Mouse (Mus musculus): ENCODE results near the gene Camk1.

DNA sequence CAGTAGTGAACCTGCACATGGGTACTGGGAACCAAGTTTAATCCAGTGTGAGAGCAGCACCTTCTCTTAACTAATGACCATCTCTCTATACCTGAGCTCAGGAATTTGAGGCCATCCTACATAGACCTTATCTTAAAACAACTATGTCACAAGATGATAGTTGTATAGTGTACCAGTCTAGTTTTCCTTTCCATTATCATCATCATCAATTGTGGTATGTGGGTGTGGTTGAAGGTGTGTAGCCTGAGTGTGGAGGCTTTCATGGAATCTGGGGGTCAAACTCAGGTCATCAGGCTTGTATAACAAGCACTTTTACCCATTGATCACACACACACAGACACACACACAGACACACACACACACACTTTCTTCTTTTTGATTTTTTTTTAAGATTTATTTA lies 6.8 kb upstream of the Camk1 start:
- TF ChIP-seq POLR2A (IDR thresholded peaks at IDR 0.05; ENCODE audit: low read depth, low read length) (no peak), MAFK (IDR thresholded peaks at IDR 0.05; ENCODE audit: insufficient replicate concordance, low read length) (no peak), CTCF (conservative IDR thresholded peaks at IDR 0.05 in 1 of 2, IDR thresholded peaks at IDR 0.05 in 1 of 2; ENCODE audit: low read depth in 2 of 2, low read length in 2 of 2) (no peak), EP300 (IDR thresholded peaks at IDR 0.05; ENCODE audit: low read length) (no peak), BHLHE40 (IDR thresholded peaks at IDR 0.05; ENCODE audit: low read depth, low read length) (no peak), ETS1 (conservative IDR thresholded peaks at IDR 0.05; ENCODE audit: low read depth, low read length) (no peak), USF2 (conservative IDR thresholded peaks at IDR 0.05; ENCODE audit: low read depth, low read length) (no peak), MEF2A (IDR thresholded peaks at IDR 0.05; ENCODE audit: borderline replicate concordance, low read depth, low read length) (no peak), TBP (conservative IDR thresholded peaks at IDR 0.05; ENCODE audit: low read depth, low read length) (no peak)
